In genomic region chr1:91428614-91429013, GRCm38 (mm10) we compare ENCODE assay signal across 8 mouse cellular contexts. TPM values are rescaled to one million over a fixed set of nuclear protein-coding genes. Genes with fewer than 3 reads are reported as not detected.
DNase-seq lines count a peak whose midpoint lies in the region; TF ChIP-seq lines count a peak whose summit lies in the region.
"Had no signal": no experiment of that assay in that cellular context is flagged by ENCODE, and none has a peak within 500 bp of the region (broad histone marks: within the 10 kb centered on the region; RNA-seq: fewer than 3 reads in every experiment).

No protein-coding gene starts in this region.

- H3K4me3 ChIP-seq in MEL (ENCODE audit: control insufficient read depth in 1 of 2, insufficient read depth in 1 of 2, low read depth in 2 of 2, low read length in 2 of 2): no peak overlapping the region
- H3K4me3 ChIP-seq in small intestine, adult 2 months (ENCODE audit: low read depth, low read length): no peak overlapping the region
- H3K4me3 ChIP-seq: lung, embryonic 15.5 days had no signal

- no peak overlapping the region for H3K9ac ChIP-seq in MEL (ENCODE audit: control insufficient read depth, low read depth, low read length, poor library complexity, severe bottlenecking)
- H3K9ac ChIP-seq: lung, embryonic 15.5 days had no signal

- WGBS in small intestine, adult 2 months: 31% methylated on average over 4 of the region's 4 CpGs

- H3K4me1 ChIP-seq in MEL (ENCODE audit: control insufficient read depth in 1 of 2, insufficient read depth in 2 of 2, low read length in 2 of 2): no peaks in the 10 kb centered on the region
- no peaks in the 10 kb centered on the region for H3K4me1 ChIP-seq in small intestine, adult 2 months (ENCODE audit: control insufficient read depth, insufficient read depth, insufficient read length, low read length)
- H3K4me1 ChIP-seq: lung, embryonic 15.5 days had no signal

- no peak overlapping the region for H3K27ac ChIP-seq in MEL (ENCODE audit: control insufficient read depth, low read depth, low read length)
- H3K27ac ChIP-seq in small intestine, adult 2 months (ENCODE audit: insufficient read depth, low read depth, low read length): no peak overlapping the region
- H3K27ac ChIP-seq: lung, embryonic 15.5 days had no signal

- no peaks in the 10 kb centered on the region for H3K27me3 ChIP-seq in MEL (ENCODE audit: control insufficient read depth in 1 of 2, insufficient read depth in 2 of 2, low read length in 2 of 2)
- no peaks in the 10 kb centered on the region for H3K27me3 ChIP-seq in small intestine, adult 2 months (ENCODE audit: control insufficient read depth, insufficient read depth, low read length)
- H3K27me3 ChIP-seq: lung, embryonic 15.5 days had no signal

- TF ChIP-seq RAD21 in MEL (IDR thresholded peaks at IDR 0.05; ENCODE audit: low read depth, low read length): peak; percentile 88

- no peaks in the 10 kb centered on the region for H3K9me3 ChIP-seq in MEL (replicated peaks; ENCODE audit: insufficient read depth, low read length)
- H3K9me3 ChIP-seq: lung, embryonic 15.5 days had no signal

- TF ChIP-seq CTCF in MEL (IDR thresholded peaks at IDR 0.05 in 2 of 3, conservative IDR thresholded peaks at IDR 0.05 in 1 of 3; ENCODE audit: control insufficient read depth in 1 of 3, insufficient read depth in 1 of 3, low read depth in 2 of 3, low read length in 3 of 3, poor library complexity in 1 of 3, severe bottlenecking in 1 of 3): peak; percentile 74 to 87 (median 86)
- peak; percentile 85; the same call in 1 of the 2 replicates for TF ChIP-seq CTCF in small intestine, adult 2 months (IDR thresholded peaks at IDR 0.05; ENCODE audit: extremely low read depth, insufficient read length, insufficient replicate concordance, low read depth, low read length)

- DNase-seq in MEL (ENCODE audit: low read depth, low spot score): peak; percentile 75
- DNase-seq in brain, embryonic 18.5 days (ENCODE audit: low read depth, low spot score): peak; percentile 40
- DNase-seq in fibroblast of lung, adult 2 months (ENCODE audit: low read depth): peak; percentile 63
- peak; percentile 55 for DNase-seq in heart, postnatal 25 days (ENCODE audit: low spot score)
- DNase-seq in layer of hippocampus, adult 18-20 months (ENCODE audit: low spot score in 2 of 2): peak; percentile 51 to 88
- DNase-seq in lung, postnatal 36 days: peak; percentile 95

- intact Hi-C loops in heart, postnatal 25 days (cut with DNase I): loop anchor here (1.0 kb wide), 2 partner anchors 31 to 55 kb away; partner anchors contain the start of gene Per2

- no peaks in the 10 kb centered on the region for H3K79me2 ChIP-seq in MEL (ENCODE audit: control insufficient read depth, insufficient read depth, low read length, poor library complexity)

- no peak for TF ChIP-seq POLR2A in MEL (IDR thresholded peaks at IDR 0.05; ENCODE audit: control insufficient read depth in 1 of 2, insufficient read depth in 1 of 2, low read depth in 1 of 2, low read length in 2 of 2, poor library complexity in 1 of 2)
- TF ChIP-seq POLR2A in small intestine, adult 2 months (IDR thresholded peaks at IDR 0.05; ENCODE audit: low read depth, low read length): no peak

- H3K36me3 ChIP-seq in MEL (ENCODE audit: control insufficient read depth in 1 of 2, insufficient read depth in 2 of 2, low read length in 2 of 2): no peaks in the 10 kb centered on the region; a peak in 1 of 4 replicates
- H3K36me3 ChIP-seq in small intestine, adult 2 months (ENCODE audit: control insufficient read depth, insufficient read depth, low read length): peaks cover 83% of the 10 kb centered on the region

- TF ChIP-seq EP300 in MEL (IDR thresholded peaks at IDR 0.05; ENCODE audit: low read depth in 1 of 2, low read length in 2 of 2): no peak

TF ChIP-seq in MEL, 35 proteins besides CTCF, POLR2A, EP300 and RAD21:
- TF ChIP-seq GATA1 (IDR thresholded peaks at IDR 0.05; ENCODE audit: low read depth, low read length): no peak
- peak; percentile 87 for TF ChIP-seq SMC3 (IDR thresholded peaks at IDR 0.05; ENCODE audit: low read depth, low read length)
- TF ChIP-seq ZC3H11A (IDR thresholded peaks at IDR 0.05; ENCODE audit: low read depth, low read length): peak; percentile 68
- no peak for TF ChIP-seq CHD2 (IDR thresholded peaks at IDR 0.05; ENCODE audit: low read length)

RNA-seq across cellular contexts. Expression of gene Hes6, which starts 14.8 kb away (rescaled TPM):
- 33.8 and 38.8 TPM in 2 replicates for total RNA-seq in MEL (2012; rRNA removed)
- 10 to 100 TPM in 1 of 2 experiments, not detected in 1; 47.9 TPM for polyA plus RNA-seq in MEL (2012; ENCODE audit: insufficient read depth in 1 of 2, insufficient read length in 2 of 2, low read depth in 1 of 2, low replicate concordance in 2 of 2, missing spikeins in 1 of 2)
- total RNA-seq in heart, postnatal 25 days (2021): 10 to 100 TPM; 16.6 to 18.3 TPM
- 10 to 100 TPM; 13.1 to 16.4 TPM for total RNA-seq in layer of hippocampus, adult 18-20 months (2021)
- polyA plus RNA-seq in small intestine, adult 2 months (2012; rRNA removed): 78.8 and 113 TPM in 2 replicates

RNA-seq across cellular contexts. Expression of gene Ilkap, which starts 30.0 kb away (rescaled TPM):
- total RNA-seq in MEL (2012; rRNA removed): 110 and 131 TPM in 2 replicates
- polyA plus RNA-seq in MEL (2012; ENCODE audit: insufficient read depth in 1 of 2, insufficient read length in 2 of 2, low read depth in 1 of 2, low replicate concordance in 2 of 2, missing spikeins in 1 of 2): 100 to 1,000 TPM in 1 of 2 experiments, not detected in 1; 145 TPM
- total RNA-seq in heart, postnatal 25 days (2021): 10 to 100 TPM; 41.3 to 48.1 TPM
- 10 to 100 TPM; 62.3 to 63.0 TPM for total RNA-seq in layer of hippocampus, adult 18-20 months (2021)
- polyA plus RNA-seq in small intestine, adult 2 months (2012; rRNA removed): 17.9 and 34.6 TPM in 2 replicates

RNA-seq across cellular contexts. Expression of gene Per2, which starts 30.5 kb away (rescaled TPM):
- 3.9 and 4.3 TPM in 2 replicates for total RNA-seq in MEL (2012; rRNA removed)
- polyA plus RNA-seq in MEL (2012; ENCODE audit: insufficient read depth in 1 of 2, insufficient read length in 2 of 2, low read depth in 1 of 2, low replicate concordance in 2 of 2, missing spikeins in 1 of 2): 1 to 10 TPM in 1 of 2 experiments, not detected in 1; 8.3 TPM
- 10 to 100 TPM in 1 of 2 experiments, 1 to 10 TPM in 1; 2.1 to 11.7 TPM for total RNA-seq in heart, postnatal 25 days (2021)
- 10 to 100 TPM; 32.2 to 35.2 TPM for total RNA-seq in layer of hippocampus, adult 18-20 months (2021)
- polyA plus RNA-seq in small intestine, adult 2 months (2012; rRNA removed): 4.1 and 5.2 TPM in 2 replicates

Comparison
In these comparisons a context has a peak if more than half of its experiments do, and no peak if none do; other contexts are left out.
1. DNase-seq: peak in every context shown above with its lines; median percentile 95 in lung, postnatal 36 days; 75 in MEL; 70 in layer of hippocampus, adult 18-20 months; 63 in fibroblast of lung, adult 2 months; 55 in heart, postnatal 25 days; 40 in brain, embryonic 18.5 days.